Mouse (Mus musculus) spleen, adult 2 months (tissue): ENCODE results near the gene Phc3.

Experiments
- CTCF ChIP-seq: fragments of 200-500 bp; IDR thresholded peaks from 2 replicates; pipeline ENCODE4 v1.5.1; 2011; ENCODE audit warnings: mild to moderate bottlenecking, inconsistent platforms; ENCODE audit not compliant: insufficient read depth, insufficient read length, insufficient replicate concordance; ENCODE audit errors: extremely low read depth
- POLR2A ChIP-seq: fragments of 200-500 bp; IDR thresholded peaks from 2 replicates; pipeline ENCODE4 v1.6.1; 2011; ENCODE audit warnings: low read depth, low read length, inconsistent platforms

GRCm38 (mm10) chr3:30887449-30887848, 81.8 kb downstream of the Phc3 start:
- TF ChIP-seq CTCF: no peak
- TF ChIP-seq POLR2A: no peak
